Mouse (Mus musculus) E14TG2a.4 (cell line): Measurements from ENCODE around the gene Ccdc62.

ENCODE experiments used
- CTCF ChIP-seq: conservative IDR thresholded peaks from 2 replicates; pipeline ENCODE4 v1.5.1; 2014; ENCODE audit warnings: low read length
- NANOG ChIP-seq: IDR thresholded peaks from 2 replicates; pipeline ENCODE4 v1.6.1; 2014; ENCODE audit warnings: borderline replicate concordance, low read length, mixed read lengths

DNA sequence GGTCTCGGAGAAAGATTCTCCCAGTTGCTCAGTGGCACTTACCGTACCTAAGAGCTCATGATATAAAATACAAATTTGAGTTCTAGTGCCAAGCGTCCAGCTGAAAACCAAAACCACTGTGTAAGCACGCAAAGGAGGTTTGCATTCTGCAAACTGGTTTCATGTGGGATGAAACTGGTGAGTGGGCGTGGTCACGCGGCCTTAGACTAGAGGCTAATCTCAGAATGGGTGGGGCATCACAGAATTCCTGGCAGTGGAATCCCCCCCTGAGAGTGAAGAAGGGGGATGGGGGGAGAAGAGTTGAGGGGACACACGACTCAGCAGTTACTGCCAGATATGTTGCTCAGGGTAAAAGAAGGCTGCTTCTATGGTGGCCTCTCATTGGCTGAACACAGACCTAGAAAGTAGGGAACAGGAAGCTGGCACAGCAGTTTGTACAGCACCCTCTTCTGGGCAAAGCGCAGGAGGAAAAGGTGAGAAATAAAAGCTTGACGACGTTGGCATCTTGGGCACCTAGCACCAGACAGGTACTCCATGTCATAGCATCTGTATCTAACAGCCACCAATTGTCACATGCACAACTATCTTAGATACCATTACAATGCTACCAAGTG lies 26.3 kb upstream of the Ccdc62 start:
- TF ChIP-seq CTCF (no peak), NANOG (no peak)
